Mouse (Mus musculus): Measurements from ENCODE around the gene Cers2.

The Cers2 gene

DNA sequence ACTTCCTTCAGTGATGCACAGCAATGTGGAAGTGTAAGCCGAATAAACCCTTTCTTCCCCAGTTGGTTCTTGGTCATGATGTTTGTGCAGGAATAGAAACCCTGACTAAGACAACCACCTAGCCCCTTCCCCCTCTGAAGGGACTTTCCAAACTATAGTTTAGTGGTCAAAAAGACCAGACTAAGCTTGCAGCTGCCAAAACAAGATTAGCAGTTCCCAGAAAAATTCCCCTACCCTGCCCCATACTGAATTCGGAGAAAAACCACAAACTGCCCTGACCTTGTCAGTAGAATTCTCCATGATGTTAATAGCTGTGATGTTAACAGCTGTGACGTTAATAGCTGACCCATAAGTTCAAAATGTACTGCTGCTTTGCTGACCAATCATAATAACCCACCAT is 45.7 kb downstream of the Cers2 start:
- peak; percentile 15 for DNase-seq (ENCODE audit: extremely low read depth, insufficient read length, low spot score)

DNA sequence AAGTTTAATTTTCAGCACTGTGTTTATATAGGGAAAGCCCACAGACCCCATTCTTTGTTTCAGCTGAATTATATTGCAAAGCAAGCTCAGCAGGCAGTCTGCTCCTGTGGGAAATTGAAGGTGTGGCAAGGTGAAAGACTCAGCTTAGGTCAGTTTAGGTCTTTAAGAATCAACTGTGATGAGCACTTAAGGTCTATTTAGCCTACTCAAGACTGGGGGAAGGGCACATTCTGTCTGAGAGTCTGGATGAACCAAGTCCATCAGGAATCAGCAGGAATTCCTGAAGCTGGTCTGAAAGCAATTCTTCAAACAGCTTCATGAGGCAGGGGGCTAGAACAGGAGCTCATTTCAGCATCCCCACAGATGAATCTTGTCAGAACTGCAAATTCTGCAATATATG is 55.5 kb downstream of the Cers2 start:
- no peak for DNase-seq (ENCODE audit: extremely low read depth, insufficient read length, low spot score)
